In the genomic region with DNA sequence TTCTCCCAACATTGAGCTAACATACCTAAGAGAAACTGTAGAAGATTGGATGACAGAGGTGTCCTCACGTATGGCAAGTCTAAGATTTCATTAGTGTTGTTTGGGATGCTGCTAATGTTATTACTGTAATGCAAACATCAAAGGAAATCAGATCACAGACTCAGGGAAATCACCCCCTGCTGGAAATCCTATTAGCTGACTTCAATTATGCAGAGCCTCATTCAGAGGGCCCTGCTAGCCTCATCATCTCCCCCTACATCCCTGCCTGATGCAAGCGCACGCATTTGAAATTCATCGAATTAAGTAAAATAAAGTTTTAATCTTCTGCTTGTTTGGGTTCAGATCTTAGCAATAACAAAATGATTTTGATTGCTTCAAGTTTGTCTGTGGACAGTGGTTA, we compare ENCODE assay signal across 24 mouse cellular contexts.
A peak's percentile ranks its signal among the peaks of the same experiment; 100 is the strongest.
DNase-seq lines count a peak whose midpoint lies in the region; ATAC-seq lines count a peak whose summit lies in the region.
"Had no signal": no experiment of that assay in that cellular context is flagged by ENCODE, and none has a peak within 500 bp of the region (broad histone marks: within the 10 kb centered on the region; RNA-seq: fewer than 3 reads in every experiment).

No protein-coding gene starts in this region.

- peak; percentile 43 for DNase-seq in forebrain, embryonic 14.5 days (ENCODE audit: low spot score)
- no peak for DNase-seq in forebrain, embryonic 11.5 days (ENCODE audit: low spot score)
- DNase-seq in midbrain, embryonic 11.5 days (ENCODE audit: low spot score, missing footprints): no peak
- no peak for DNase-seq in adrenal gland, adult 18-20 months (ENCODE audit: low spot score in 2 of 2)
- no peak for DNase-seq in urinary bladder, postnatal 25 days (ENCODE audit: low spot score)
- DNase-seq: adrenal gland, postnatal 36 days; cerebellum, adult 11 months; cerebellum, postnatal 10 days; gastrocnemius, postnatal 36 days; kidney, postnatal 25 days; liver; right cerebral cortex, adult 18-20 months; right cerebral cortex, postnatal 4 days; thymus, adult 18-20 months; thymus, postnatal 36 days had no signal

- no peaks in the 10 kb centered on the region for H3K27me3 ChIP-seq in forebrain, embryonic 14.5 days (replicated peaks; ENCODE audit: control insufficient read depth, insufficient read depth, low read length)
- no peaks in the 10 kb centered on the region for H3K27me3 ChIP-seq in forebrain, embryonic 11.5 days (ENCODE audit: control insufficient read depth, insufficient read depth, low read length)
- H3K27me3 ChIP-seq in midbrain, embryonic 12.5 days: no peaks in the 10 kb centered on the region
- H3K27me3 ChIP-seq in midbrain, embryonic 11.5 days (ENCODE audit: control insufficient read depth, insufficient read depth, low read length): no peaks in the 10 kb centered on the region
- no peaks in the 10 kb centered on the region for H3K27me3 ChIP-seq in midbrain, embryonic 16.5 days (ENCODE audit: control insufficient read depth, insufficient read depth, low read depth, low read length)
- H3K27me3 ChIP-seq: embryonic facial prominence, embryonic 12.5 days; forebrain, embryonic 12.5 days; stomach, embryonic 15.5 days had no signal

- H3K9me3 ChIP-seq in forebrain, embryonic 14.5 days (replicated peaks; ENCODE audit: control insufficient read depth, low read length): no peaks in the 10 kb centered on the region
- no peaks in the 10 kb centered on the region for H3K9me3 ChIP-seq in forebrain, embryonic 11.5 days (ENCODE audit: control insufficient read depth, low read length)
- no peaks in the 10 kb centered on the region for H3K9me3 ChIP-seq in midbrain, embryonic 12.5 days
- no peaks in the 10 kb centered on the region for H3K9me3 ChIP-seq in midbrain, embryonic 11.5 days (ENCODE audit: control insufficient read depth, low read length)
- H3K9me3 ChIP-seq in midbrain, embryonic 16.5 days (replicated peaks; ENCODE audit: control insufficient read depth, low read length, poor library complexity, severe bottlenecking): no peaks in the 10 kb centered on the region
- H3K9me3 ChIP-seq: embryonic facial prominence, embryonic 12.5 days; forebrain, embryonic 12.5 days; limb, embryonic 10.5 days; stomach, embryonic 15.5 days had no signal

- H3K9ac ChIP-seq in forebrain, embryonic 14.5 days (ENCODE audit: low read length): no peak overlapping the region
- no peak overlapping the region for H3K9ac ChIP-seq in forebrain, embryonic 11.5 days (ENCODE audit: low read length)
- H3K9ac ChIP-seq in midbrain, embryonic 12.5 days (replicated peaks): no peak overlapping the region
- H3K9ac ChIP-seq in midbrain, embryonic 11.5 days (ENCODE audit: low read length): no peak overlapping the region
- H3K9ac ChIP-seq in midbrain, embryonic 16.5 days (ENCODE audit: low read depth, low read length): no peak overlapping the region
- H3K9ac ChIP-seq: embryonic facial prominence, embryonic 12.5 days; forebrain, embryonic 12.5 days; stomach, embryonic 15.5 days had no signal

- ATAC-seq in forebrain, embryonic 14.5 days: no peak
- ATAC-seq in forebrain, embryonic 11.5 days (replicated peaks; ENCODE audit: low FRiP score): no peak
- no peak for ATAC-seq in midbrain, embryonic 12.5 days (ENCODE audit: low FRiP score, low read depth)
- ATAC-seq in midbrain, embryonic 11.5 days (ENCODE audit: low FRiP score): no peak
- ATAC-seq in midbrain, embryonic 16.5 days: peak; percentile 80
- ATAC-seq: intestine, embryonic 16.5 days had no signal

- H3K4me1 ChIP-seq in forebrain, embryonic 14.5 days (ENCODE audit: control insufficient read depth, insufficient read depth, low read length): no peaks in the 10 kb centered on the region
- H3K4me1 ChIP-seq in forebrain, embryonic 11.5 days (replicated peaks; ENCODE audit: control insufficient read depth, insufficient read depth, low read length): no peaks in the 10 kb centered on the region
- H3K4me1 ChIP-seq in midbrain, embryonic 12.5 days: 0 out of 2 replicates have a peak, but pooled peaks cover 2% of the 10 kb centered on the region
- no peaks in the 10 kb centered on the region for H3K4me1 ChIP-seq in midbrain, embryonic 11.5 days (ENCODE audit: control insufficient read depth, insufficient read depth, low read length)
- peaks cover 7% of the 10 kb centered on the region; the same call in 1 of the 2 replicates for H3K4me1 ChIP-seq in midbrain, embryonic 16.5 days (ENCODE audit: control insufficient read depth, insufficient read depth, low read length)
- H3K4me1 ChIP-seq: stomach, embryonic 15.5 days had no signal

- WGBS in forebrain, embryonic 14.5 days: 5% methylated on average over 4 of the region's 4 CpGs
- 19% methylated on average over 4 of the region's 4 CpGs for WGBS in forebrain, embryonic 11.5 days
- 19% methylated on average over 4 of the region's 4 CpGs for WGBS in midbrain, embryonic 12.5 days
- WGBS in midbrain, embryonic 11.5 days: 15% methylated on average over 4 of the region's 4 CpGs
- WGBS in midbrain, embryonic 16.5 days: 18% methylated on average over 4 of the region's 4 CpGs

- H3K4me3 ChIP-seq in forebrain, embryonic 14.5 days (ENCODE audit: low read depth, low read length): no peak overlapping the region
- H3K4me3 ChIP-seq in forebrain, embryonic 11.5 days (ENCODE audit: low read depth, low read length): no peak overlapping the region
- no peak overlapping the region for H3K4me3 ChIP-seq in midbrain, embryonic 12.5 days
- no peak overlapping the region for H3K4me3 ChIP-seq in midbrain, embryonic 11.5 days (ENCODE audit: low read depth, low read length)
- no peak overlapping the region for H3K4me3 ChIP-seq in midbrain, embryonic 16.5 days (ENCODE audit: low read depth, low read length)
- H3K4me3 ChIP-seq: embryonic facial prominence, embryonic 12.5 days; forebrain, embryonic 12.5 days; layer of hippocampus, adult 2 months; limb, embryonic 10.5 days; stomach, embryonic 15.5 days had no signal

- H3K36me3 ChIP-seq in forebrain, embryonic 14.5 days (ENCODE audit: control insufficient read depth, insufficient read depth, low read length): no peaks in the 10 kb centered on the region
- no peaks in the 10 kb centered on the region for H3K36me3 ChIP-seq in forebrain, embryonic 11.5 days (ENCODE audit: control insufficient read depth, insufficient read depth, low read length)
- no peaks in the 10 kb centered on the region for H3K36me3 ChIP-seq in midbrain, embryonic 12.5 days
- H3K36me3 ChIP-seq in midbrain, embryonic 11.5 days (ENCODE audit: control insufficient read depth, insufficient read depth, low read length): no peaks in the 10 kb centered on the region
- no peaks in the 10 kb centered on the region for H3K36me3 ChIP-seq in midbrain, embryonic 16.5 days (ENCODE audit: control insufficient read depth, insufficient read depth, low read length)
- H3K36me3 ChIP-seq: embryonic facial prominence, embryonic 12.5 days; forebrain, embryonic 12.5 days; limb, embryonic 10.5 days; stomach, embryonic 15.5 days had no signal

- no peak overlapping the region for H3K4me2 ChIP-seq in forebrain, embryonic 14.5 days (ENCODE audit: low read length)
- H3K4me2 ChIP-seq in forebrain, embryonic 11.5 days (ENCODE audit: low read depth, low read length, severe bottlenecking): no peak overlapping the region
- 0 out of 2 replicates have a peak overlapping the region, but pooled peaks have one; percentile 9 for H3K4me2 ChIP-seq in midbrain, embryonic 12.5 days (replicated peaks)
- no peak overlapping the region for H3K4me2 ChIP-seq in midbrain, embryonic 11.5 days
- no peak overlapping the region for H3K4me2 ChIP-seq in midbrain, embryonic 16.5 days (ENCODE audit: low read length)
- H3K4me2 ChIP-seq: embryonic facial prominence, embryonic 12.5 days; forebrain, embryonic 12.5 days; stomach, embryonic 15.5 days had no signal

- H3K27ac ChIP-seq in forebrain, embryonic 14.5 days (ENCODE audit: low read depth, low read length): no peak overlapping the region
- H3K27ac ChIP-seq in forebrain, embryonic 11.5 days (ENCODE audit: low read depth, low read length): no peak overlapping the region
- H3K27ac ChIP-seq in midbrain, embryonic 12.5 days (replicated peaks): no peak overlapping the region
- no peak overlapping the region for H3K27ac ChIP-seq in midbrain, embryonic 11.5 days (ENCODE audit: low read depth, low read length)
- H3K27ac ChIP-seq in midbrain, embryonic 16.5 days (ENCODE audit: low read length): no peak overlapping the region
- H3K27ac ChIP-seq: embryonic facial prominence, embryonic 12.5 days; forebrain, embryonic 12.5 days; layer of hippocampus, adult 2 months; limb, embryonic 10.5 days; macrophage; stomach, embryonic 15.5 days had no signal
